Mouse (Mus musculus) R1 (cell line): ENCODE data around the gene Mafk.

Experiments used
- DNase-seq: peaks from one replicate; pipeline ENCODE4 v3.0.0-alpha.2; 2018; ENCODE audit warnings: low read depth, low spot score

Mafk gene

GRCm38 (mm10) chr5:139817292-139817691 is 26.0 kb downstream of the Mafk start:
- peak; percentile 40 for DNase-seq

GRCm38 (mm10) chr5:139818056-139818455 is 26.7 kb downstream of the Mafk start:
- DNase-seq, result no peak

GRCm38 (mm10) chr5:139818801-139819200 is 27.5 kb downstream of the Mafk start:
- DNase-seq, result peak; percentile 67

- DNase-seq, result no peak
These were observed 28.3 kb downstream of the Mafk start, which contains the start of gene Tmem184a for GRCm38 (mm10) chr5:139819538-139820181. TSS of gene Tmem184a (minus strand) at chr5:139819917.

GRCm38 (mm10) chr5:139821466-139822459 is 30.4 kb downstream of the Mafk start:
- no peak for DNase-seq

GRCm38 (mm10) chr5:139824531-139824930 is 33.2 kb downstream of the Mafk start:
- peak; percentile 62 for DNase-seq

- no peak for DNase-seq
These were observed 34.6 kb downstream of the Mafk start for GRCm38 (mm10) chr5:139825947-139826346.

- peak; percentile 91 for DNase-seq
These were observed 35.2 kb downstream of the Mafk start, which contains the start of the genes Gm26938 and Psmg3 for GRCm38 (mm10) chr5:139826357-139827055. TSS of gene Gm26938 (minus strand) at chr5:139826407. TSS of gene Psmg3 (minus strand) at chr5:139826885.

GRCm38 (mm10) chr5:139827593-139827992 is 36.3 kb downstream of the Mafk start:
- peak; percentile 74 for DNase-seq

GRCm38 (mm10) chr5:139829384-139829783 is 38.1 kb downstream of the Mafk start:
- DNase-seq, result no peak

GRCm38 (mm10) chr5:139830734-139831133 is 39.4 kb downstream of the Mafk start:
- DNase-seq, result peak; percentile 64

GRCm38 (mm10) chr5:139832125-139832524 is 40.8 kb downstream of the Mafk start:
- DNase-seq, result no peak

GRCm38 (mm10) chr5:139835706-139836105 is 44.4 kb downstream of the Mafk start:
- DNase-seq, result no peak

GRCm38 (mm10) chr5:139838476-139838892 is 47.2 kb downstream of the Mafk start:
- DNase-seq, result peak; percentile 56

GRCm38 (mm10) chr5:139839142-139839541 is 47.8 kb downstream of the Mafk start:
- no peak for DNase-seq

- DNase-seq, result no peak
These were observed 58.5 kb downstream of the Mafk start for GRCm38 (mm10) chr5:139849626-139850320.
